Mouse (Mus musculus) kidney, adult 10 weeks (tissue): ENCODE results near the gene Crybg2. TPM values are rescaled to one million over a fixed set of nuclear protein-coding genes. Genes with fewer than 3 reads are reported as not detected.

ENCODE experiments used
- polyA plus RNA-seq: library from polyadenylated mRNA; stranded (reverse); fragments of 350-450 nt; fragmentation: Illumina TruSeq; extraction: RNeasy Lipid Tissue Mini Kit (QIAGEN cat#74804); gene quantifications from one replicate; pipeline ENCODE4 v1.2.3, GENCODE M21; 2014; ENCODE audit warnings: low read depth, low replicate concordance

Gene Crybg2
- not detected for polyA plus RNA-seq

DNA sequence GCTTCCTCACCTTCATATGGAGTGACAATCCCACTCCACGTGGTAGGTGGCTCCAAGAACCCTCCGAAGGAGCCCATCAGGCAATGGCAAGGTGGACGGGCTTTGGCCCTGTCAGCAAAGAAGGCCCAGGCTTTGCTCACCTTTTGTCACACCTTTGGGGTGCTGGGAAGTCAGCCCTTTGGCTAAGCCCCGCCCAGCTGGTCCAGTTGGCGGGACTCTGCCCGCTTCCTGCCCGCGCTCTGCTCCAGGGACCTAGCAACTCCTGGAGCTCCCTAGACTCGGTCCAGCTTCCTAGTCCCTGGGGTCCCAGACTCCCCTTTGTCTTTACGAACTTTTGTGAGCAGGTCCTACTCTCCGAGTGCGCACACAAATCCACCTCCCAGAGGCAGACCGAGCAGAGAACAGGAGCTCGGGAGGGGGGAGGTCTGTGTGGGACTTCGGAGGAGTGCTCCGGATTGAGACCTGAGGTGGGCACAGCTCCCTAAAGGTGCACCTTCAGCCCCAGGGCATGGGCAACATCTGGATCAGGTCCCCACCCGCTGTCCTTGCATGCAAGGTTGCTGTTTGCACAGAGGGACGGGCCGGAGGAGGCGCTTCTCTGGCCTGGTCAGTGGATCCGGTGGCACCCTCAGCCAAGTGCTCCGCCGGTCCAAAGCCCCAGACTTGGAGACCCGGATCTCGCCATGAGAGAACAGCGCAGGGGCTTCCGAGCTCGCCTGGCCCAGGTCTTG, at the start of gene Crybg2:
Crybg2 (plus strand) TSS at position 681 of the 731 bp plus-strand sequence.

DNA sequence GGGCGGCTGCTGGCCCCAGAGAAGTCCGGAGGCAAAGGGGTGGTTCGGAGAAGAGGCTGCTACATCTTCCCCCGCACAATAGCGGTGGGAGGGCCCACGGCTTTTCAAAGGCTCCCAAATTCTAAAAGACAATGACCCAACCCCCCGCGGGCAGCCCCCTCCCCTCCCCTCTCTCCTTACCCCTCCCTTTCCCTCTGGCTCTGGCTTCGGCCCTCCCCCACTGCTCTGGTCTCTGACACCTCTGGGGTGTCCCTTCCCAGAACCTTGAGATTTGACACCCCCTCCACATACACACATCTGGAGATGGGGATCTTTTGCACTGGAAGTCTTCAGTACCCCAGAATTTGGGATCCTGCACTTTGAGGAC, 41.9 kb upstream of the Crybg2 start, which contains the start of gene Lin28a:
Lin28a (minus strand) TSS at position 63 of the 367 bp plus-strand sequence.

DNA sequence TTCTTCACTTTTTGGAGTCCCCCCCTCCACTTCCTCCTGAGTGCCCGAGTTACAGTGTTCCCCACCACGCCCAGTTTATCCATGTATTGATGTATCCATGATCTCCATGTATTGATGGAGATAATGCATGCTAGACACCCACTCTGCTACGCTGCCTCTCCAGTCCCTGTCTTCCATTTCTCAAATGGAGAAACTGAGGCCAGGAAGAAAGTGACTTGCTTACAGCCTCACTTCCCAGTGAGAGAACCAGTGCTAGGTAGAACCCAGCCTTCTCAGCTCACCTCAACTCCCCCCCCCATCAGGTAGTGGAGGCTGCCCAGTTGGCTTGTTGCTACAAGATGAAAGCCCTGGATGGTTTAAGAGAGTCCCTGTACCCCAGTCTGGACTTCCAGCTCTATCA, 7.1 kb upstream of the Crybg2 start, which contains the start of gene Zfp683:
Zfp683 (plus strand) TSS at position 301 of the 400 bp plus-strand sequence.

DNA sequence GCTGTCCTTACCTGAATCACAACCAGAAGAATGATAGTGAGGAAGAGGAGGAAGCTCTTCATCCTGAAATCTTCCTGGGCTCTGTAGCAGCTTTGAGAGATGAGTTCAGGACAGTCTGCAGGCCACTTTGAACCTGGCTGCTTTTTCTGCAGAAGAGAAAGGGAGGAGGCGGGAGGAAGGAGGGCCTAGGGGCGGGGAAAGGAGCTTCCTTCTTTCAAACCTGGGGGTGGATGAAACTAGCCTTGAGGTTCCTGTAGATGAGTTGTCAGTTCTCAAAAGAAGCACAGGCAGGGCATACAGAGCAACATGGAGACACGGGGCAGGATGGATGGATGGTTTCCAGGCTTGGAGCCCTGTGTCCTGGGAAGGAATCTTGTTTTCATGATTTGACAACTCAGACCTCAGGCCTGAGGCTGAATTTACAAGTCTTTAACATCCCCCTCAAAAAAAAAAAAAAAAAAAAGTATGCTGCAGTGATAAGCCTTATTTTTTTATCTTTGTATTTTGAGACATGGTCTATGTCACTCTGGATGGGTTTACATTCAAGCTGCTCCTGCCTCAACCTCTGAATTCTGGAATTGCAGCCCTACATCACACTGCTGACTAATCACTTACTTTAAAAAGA, 34.4 kb downstream of the Crybg2 start, which contains the start of gene Cd52:
Cd52 (minus strand) TSS at position 160 of the 625 bp plus-strand sequence.

DNA sequence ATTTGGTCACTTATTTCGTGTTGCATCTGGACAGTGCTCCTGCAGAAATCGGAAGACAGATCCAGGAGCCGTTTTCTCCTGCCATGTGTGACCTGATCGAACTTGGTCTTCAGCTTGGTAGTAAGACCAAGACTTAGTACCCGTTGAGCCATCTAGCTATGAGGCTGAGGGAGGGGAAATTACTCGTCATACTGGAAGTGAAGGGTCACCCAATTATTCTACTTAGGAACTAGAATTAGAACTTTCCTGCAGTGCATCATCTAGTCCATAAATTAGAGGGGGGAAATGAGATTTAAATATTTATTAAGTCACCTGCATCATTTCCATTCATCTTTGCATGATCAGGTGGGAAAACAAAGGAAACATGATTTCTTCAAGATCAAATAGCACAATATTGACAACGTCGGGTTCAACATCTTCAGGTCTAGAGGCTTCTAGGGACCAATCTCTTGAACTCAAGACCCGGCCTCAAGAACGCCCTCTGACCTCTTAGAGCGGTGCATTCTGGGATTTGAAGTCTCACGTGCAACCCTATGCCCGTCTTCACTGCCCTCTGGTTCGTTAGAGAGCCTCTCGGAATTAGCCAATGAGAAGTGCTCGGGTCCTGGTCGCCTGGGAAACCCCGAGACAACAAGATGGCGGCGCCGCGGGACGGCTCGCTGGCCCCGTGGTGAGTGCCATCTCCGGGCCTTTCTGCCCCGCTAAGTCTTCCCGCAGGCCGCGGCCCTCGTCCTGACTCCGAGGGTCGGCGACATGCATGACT, 41.5 kb downstream of the Crybg2 start, which contains the start of gene Ubxn11:
Ubxn11 (plus strand) TSS at position 592 of the 763 bp plus-strand sequence.

DNA sequence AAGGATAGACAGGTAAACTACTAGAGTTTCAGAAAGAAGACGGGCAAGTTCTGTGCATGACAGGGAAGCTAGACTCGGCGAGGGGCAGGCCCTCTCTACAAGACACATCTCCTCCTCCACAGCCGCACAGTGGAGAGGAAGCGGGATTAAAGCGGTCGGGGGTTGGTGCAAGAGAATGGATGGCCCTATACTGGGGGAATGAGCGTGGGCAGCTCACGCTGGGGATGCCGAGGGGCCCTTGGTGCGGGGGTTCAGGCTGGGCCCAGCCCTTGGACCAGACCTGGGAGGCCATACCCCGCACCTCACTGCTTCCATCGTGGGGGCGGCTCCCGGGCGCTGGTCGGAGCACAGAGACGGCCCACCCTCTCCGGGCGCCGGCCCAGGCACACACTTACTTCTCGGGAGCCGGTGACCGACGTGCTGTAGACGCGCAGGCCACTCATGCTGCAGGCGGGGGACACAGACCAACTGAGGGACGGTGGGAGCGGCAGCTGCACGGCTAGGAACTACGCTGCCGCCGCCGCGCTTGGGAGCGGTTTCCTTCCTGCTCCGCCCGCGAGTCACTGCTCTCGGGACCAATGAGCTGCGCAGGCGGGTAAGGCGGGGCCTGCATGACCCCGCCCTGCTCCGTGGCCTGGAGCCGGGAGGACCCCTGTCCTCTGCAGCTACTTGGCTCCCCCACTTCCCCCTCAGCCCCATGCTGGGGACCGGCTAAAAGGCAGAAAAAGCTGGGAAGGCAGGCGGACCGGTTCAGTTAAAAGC, 67.8 kb downstream of the Crybg2 start, which contains the start of gene Sh3bgrl3:
Sh3bgrl3 (minus strand) TSS at position 569 of the 762 bp plus-strand sequence.

Other genes with a start within 250 kb of the Crybg2 start
- 1.3 TPM for gene Rps6ka1, start 173.0 kb upstream of the Crybg2 start, polyA plus RNA-seq
- 169 TPM for gene Hmgn2, start 92.2 kb upstream of the Crybg2 start, polyA plus RNA-seq
- gene Dhdds, start 59.9 kb upstream of the Crybg2 start, polyA plus RNA-seq, result 19.4 TPM
- gene Lin28a, start 42.0 kb upstream of the Crybg2 start, polyA plus RNA-seq, result not detected
- gene Zfp683, start 7.0 kb upstream of the Crybg2 start, polyA plus RNA-seq, result not detected
- 15.0 TPM for gene Cd52, start 34.3 kb downstream of the Crybg2 start, polyA plus RNA-seq
- gene Ubxn11, start 41.8 kb downstream of the Crybg2 start, polyA plus RNA-seq, result 0.53 TPM
- gene Sh3bgrl3, start 68.0 kb downstream of the Crybg2 start, polyA plus RNA-seq, result 1.0 TPM
- 9.9 TPM for gene Cep85, start 126.3 kb downstream of the Crybg2 start, polyA plus RNA-seq
- not detected for gene Gm7534, start 142.2 kb downstream of the Crybg2 start, polyA plus RNA-seq
- not detected for gene Catsper4, start 166.6 kb downstream of the Crybg2 start, polyA plus RNA-seq
- gene Cnksr1, start 177.6 kb downstream of the Crybg2 start, polyA plus RNA-seq, result 0.65 TPM
- gene E130218I03Rik, start 182.8 kb downstream of the Crybg2 start, polyA plus RNA-seq, result not detected
- not detected for gene Zfp593, start 184.8 kb downstream of the Crybg2 start, polyA plus RNA-seq
- not detected for gene Gm30191, start 186.1 kb downstream of the Crybg2 start, polyA plus RNA-seq
- not detected for gene Grrp1, start 193.3 kb downstream of the Crybg2 start, polyA plus RNA-seq
- 16.7 TPM for gene Pdik1l, start 227.1 kb downstream of the Crybg2 start, polyA plus RNA-seq